Mouse (Mus musculus) ES-Bruce4 (cell line): ENCODE measurements around the gene Prtn3.

Source experiments
- CTCF ChIP-seq: IDR thresholded peaks from one replicate; pipeline ENCODE4 v1.8.1; 2011; ENCODE audit warnings: low read depth, low read length
- EP300 ChIP-seq: IDR thresholded peaks from 2 replicates; pipeline ENCODE4 v1.6.1; 2011; ENCODE audit warnings: low read depth, low read length; ENCODE audit not compliant: insufficient read depth

DNA sequence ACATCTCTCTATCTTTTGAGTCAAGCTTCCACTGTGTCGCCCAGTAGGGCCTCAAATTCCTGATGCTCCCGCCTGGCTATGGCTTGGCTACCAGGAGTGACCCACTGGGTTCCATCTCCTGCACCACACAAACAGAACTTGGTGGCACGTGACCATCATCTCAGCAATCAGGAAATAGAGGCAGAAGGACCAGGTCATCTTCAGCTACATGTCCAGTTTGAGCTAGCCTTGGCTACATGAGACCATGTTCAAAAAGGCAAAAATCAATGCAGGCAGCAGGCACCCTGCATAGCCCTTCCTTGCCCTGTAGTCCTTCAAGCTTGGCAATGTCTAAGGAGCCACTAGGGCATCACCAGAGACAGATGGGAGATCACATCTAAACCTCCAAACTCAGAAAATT lies 34.2 kb upstream of the Prtn3 start:
- TF ChIP-seq EP300 (no peak), CTCF (no peak)
